Mouse (Mus musculus): ENCODE measurements around the gene Cep57l1.

Gene Cep57l1

GRCm38 (mm10) chr10:41735398-41735797, 74.3 kb downstream of the Cep57l1 start:
- DNase-seq: no peak

DNA sequence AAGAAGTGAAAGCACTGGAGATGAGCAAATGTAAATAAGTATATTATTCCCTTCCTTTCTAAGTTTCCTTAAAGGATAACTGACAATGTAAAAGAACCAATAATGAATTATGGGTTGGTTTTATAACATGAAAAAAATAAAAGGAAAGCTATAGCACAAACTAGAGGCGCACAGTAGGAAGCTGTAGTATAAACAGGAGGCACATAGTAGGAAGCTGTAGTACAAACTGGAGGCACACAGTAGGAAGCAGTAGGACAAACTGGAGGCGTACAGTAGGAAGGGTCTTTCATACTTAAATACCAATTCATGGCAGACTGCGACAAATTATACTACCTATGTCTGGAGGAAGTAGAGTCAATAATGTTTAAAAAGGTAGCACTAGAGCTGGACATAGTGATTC, 76.5 kb downstream of the Cep57l1 start:
- no peak for DNase-seq

- DNase-seq: no peak
Measured at GRCm38 (mm10) chr10:41731932-41732331, 77.7 kb downstream of the Cep57l1 start.

DNA sequence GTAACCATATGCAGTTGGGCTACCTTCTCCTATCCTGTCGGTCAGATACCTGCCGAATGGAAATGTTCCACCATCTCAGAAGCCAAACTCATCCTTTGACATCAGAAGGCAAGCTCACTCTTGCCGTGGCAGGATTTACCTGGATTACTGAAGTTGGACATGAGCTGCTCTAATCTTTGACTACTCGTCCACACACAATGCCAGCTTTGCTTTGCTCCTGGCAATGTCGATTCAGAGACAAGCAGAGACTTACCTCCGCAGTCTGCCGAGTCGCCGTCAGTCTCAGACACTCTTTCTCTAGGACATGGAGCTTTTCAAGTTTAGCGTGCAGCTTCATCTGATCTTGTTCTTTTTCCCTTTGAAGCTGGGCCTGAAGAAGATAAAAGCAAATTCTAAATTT, 78.9 kb downstream of the Cep57l1 start:
- DNase-seq: no peak

DNA sequence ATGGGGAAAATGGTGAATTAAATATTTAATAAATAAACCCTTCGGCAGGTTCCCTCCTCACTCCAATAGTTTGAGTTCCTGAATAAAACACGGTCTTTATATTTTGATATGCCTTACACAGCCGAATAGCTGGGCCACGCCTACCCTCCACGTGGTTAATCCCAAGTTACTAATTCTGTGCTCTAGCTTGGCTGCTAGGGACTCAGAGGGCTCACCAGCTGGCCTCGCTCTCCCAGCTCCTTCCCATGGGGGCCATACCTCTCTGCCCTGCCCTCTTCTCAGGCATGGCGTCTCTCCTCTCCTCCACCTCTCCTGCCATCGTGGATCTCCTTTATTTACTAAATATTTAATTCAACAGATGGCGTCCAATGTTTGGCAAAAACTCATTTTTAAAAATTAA, 83.5 kb downstream of the Cep57l1 start:
- DNase-seq: no peak

DNA sequence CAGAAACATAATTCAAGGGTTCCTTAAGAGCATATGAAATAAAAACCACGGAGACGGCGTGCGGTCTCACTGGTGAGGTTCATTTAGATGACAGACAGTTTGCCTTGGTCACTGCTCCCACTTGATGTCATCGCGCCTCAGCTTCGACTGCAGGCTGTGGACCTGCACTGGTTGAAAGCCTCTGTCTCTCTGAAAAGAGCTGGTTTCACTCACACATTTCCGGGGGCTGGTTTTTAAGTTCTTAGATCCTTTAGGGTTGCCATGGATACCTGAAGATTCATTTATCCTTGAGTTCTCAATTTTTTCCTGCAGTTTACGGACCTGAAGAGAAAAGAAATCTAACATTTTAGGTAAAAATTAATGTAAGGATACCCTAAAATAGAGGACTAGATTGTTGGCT, 90.1 kb downstream of the Cep57l1 start:
- no peak for DNase-seq

- DNase-seq: peak; percentile 19 to 55
Measured at GRCm38 (mm10) chr10:41716029-41716897, 93.4 kb downstream of the Cep57l1 start, which contains the start of gene Ccdc162. Gene Ccdc162 (minus strand): TSS chr10:41716634.

DNA sequence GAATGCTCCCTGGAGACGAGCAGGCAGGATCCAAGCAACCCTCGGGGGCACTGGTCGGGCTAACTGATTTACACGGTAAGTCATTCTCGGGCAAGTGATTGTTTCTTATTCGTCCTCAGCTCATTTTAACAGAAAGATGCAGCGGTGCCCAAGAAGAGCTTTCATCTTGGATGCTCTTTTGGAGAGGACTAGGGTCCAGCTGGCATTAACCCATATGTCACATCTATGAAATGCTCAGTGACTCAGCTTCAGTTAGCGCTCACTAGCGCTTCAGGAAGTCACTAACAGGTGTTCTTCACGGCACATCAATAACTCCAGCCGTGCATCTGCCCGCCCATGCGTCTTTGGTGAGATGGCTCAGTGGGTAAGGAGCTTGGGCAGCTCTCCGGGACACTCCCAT, 94.1 kb downstream of the Cep57l1 start:
- DNase-seq: no peak

- DNase-seq: no peak
Measured at GRCm38 (mm10) chr10:41711467-41711866, 98.2 kb downstream of the Cep57l1 start.

GRCm38 (mm10) chr10:41710773-41711172, 98.9 kb downstream of the Cep57l1 start:
- DNase-seq: no peak

GRCm38 (mm10) chr10:41709341-41709740, 100.3 kb downstream of the Cep57l1 start:
- peak; percentile 68 to 71 for DNase-seq

- DNase-seq: no peak
Measured at GRCm38 (mm10) chr10:41699669-41700068, 110.0 kb downstream of the Cep57l1 start.

- DNase-seq: no peak
Measured at GRCm38 (mm10) chr10:41697040-41697439, 112.6 kb downstream of the Cep57l1 start.

DNA sequence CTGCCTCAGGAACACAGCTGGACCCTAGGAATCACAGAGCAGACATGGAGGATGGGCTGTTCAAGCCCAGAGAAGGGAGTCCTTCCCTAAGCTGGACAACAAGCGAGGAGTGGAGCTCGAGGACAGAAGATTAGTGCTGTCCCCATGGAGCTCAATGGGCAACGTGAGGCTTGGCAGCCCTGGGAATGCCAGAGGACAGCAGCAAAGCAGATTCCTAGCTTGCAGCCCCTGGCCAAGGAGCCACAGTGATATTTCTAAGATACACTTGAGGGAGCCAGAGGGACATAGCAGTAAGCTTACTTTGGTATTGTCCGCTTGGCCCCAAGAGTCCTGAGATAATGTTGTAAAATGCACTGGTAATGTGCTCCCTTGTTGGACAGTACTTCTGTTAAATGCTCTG, 118.7 kb downstream of the Cep57l1 start:
- DNase-seq: no peak

DNA sequence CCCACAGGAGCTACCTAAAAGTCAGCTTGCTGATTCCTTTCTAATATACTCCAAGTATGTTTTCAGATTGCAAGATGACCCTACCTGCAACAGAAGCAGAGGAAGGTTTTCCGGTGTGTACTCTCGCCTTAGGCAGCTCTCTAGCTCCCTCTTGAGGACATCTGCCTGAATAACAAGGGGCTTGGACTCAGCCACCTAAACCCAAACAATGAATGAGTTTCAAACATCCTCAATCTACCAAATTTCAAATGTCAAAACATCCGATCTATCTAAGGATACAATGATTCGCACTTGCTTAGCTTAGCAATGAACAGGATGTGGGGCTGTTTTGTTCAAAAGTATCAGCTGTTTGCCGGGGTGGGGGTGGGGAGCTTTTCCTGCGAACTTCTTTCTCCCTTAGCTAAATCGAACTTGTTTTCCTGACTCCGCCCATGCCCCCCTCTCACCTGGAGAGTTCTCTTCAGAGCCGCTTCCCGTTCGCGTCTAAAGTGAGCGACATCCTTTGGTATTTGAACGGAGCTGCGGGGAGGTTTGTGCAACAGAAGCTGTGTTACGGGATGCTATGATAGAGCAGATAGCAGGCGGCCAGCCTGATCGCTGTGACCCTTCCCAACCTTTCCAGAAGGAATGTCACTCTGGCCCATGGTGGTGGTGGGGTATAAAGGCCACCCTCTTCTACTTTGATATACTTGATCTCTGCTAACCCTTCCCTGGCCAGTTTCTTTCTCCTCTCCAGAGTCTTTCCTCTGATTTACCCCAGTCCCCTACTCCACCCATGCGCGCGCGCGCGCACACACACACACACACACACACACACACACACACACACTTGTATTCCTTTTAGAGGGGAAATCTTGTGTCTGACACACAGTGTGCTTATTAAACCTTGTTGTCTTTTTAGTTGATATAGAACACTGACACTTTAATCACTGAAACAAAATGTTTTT, 119.5 kb downstream of the Cep57l1 start:
- DNase-seq: peak; percentile 38 to 68

- peak; percentile 62 to 78 for DNase-seq
Measured at GRCm38 (mm10) chr10:41684548-41684996, 125.1 kb downstream of the Cep57l1 start.

DNA sequence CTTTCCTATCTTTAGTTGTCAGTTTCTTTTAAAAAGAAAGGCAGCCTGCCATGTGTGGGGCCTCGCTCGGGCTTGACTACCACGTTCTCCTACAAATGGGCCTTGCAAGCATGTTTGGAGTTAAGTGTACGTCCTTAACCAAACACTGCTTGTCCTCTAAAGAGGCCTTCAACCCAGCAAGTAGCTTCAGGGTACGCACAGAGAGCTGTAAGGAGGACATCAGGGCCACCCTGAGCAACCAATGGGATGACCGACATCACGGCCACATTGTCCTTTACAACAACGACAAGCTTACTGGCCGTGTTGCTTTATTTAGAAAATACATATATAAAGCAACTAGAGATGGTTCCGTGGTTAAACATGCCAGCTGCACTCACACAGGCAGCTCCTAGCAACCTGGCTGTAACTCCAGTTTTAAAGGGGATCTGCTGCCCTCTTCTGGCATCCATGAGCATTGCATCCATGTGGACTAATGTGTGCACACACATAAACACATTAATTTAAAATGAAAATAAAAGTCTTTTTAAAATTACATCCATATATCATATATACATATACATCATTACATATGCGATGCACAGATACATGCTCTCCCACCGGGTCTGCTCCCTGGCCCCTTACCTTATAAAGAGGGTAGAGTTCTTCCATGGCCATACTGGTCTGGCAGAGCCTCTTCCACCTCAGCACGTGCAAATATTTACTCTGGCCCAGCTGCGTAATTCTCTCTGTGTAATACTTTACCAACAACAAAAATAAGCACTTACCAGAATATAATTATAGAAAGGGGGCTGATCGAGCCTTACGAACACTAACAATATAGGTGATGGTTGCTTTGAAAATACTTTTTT, 126.9 kb downstream of the Cep57l1 start:
- peak; percentile 83 to 84 for DNase-seq

- peak; percentile 55 to 80 for DNase-seq
Measured at GRCm38 (mm10) chr10:41678746-41679360, 130.8 kb downstream of the Cep57l1 start.

DNA sequence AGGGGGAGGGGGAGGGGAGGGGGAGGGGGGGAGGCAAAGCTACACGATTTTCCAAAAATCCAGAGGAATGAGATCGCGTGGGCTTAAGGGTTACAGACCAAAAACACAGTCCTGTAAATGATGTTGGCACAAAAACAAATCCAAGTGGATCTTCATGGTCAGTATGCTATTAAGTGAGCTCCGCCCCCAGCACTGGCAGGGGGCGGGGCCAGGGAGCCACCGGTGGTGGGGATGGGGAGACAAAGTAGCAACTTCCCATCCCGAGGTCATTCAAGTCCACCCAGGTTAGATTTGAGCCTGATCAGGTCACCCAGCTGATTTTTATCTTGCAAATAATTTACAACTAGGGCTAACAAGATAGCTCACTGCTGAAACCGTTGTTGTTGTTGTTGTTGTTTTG, 132.3 kb downstream of the Cep57l1 start:
- no peak for DNase-seq

DNA sequence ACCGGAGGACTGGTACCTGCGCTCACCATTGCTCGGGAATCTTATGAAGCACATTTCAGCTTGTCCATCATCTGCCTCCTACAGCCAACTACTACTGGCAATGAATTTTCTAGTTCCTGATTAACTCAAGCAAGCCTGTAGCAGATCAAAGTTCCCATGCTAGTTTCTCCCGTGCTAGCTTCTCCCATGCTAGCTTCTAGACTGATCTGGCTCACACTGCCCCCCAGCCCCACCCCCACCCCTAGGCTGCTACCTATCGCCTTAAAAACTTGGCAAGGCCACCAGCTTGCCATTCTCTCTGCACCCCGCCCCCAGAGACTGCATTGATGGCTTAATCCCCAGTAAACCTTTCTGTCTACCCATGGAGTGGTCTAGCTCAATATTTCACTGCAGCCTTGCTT, 133.0 kb downstream of the Cep57l1 start:
- DNase-seq: no peak

- no peak for DNase-seq
Measured at GRCm38 (mm10) chr10:41675842-41676571, 133.7 kb downstream of the Cep57l1 start.
